Mouse (Mus musculus) neural tube, embryonic 13.5 days (tissue): ENCODE measurements around the gene Spata31d1b. TPM values are rescaled to one million over a fixed set of nuclear protein-coding genes. Genes with fewer than 3 reads are reported as not detected.

Experiments
- ATAC-seq: fragments of 200-750 bp; cut with Nextera tagmentation; 2 replicates; pipeline ENCODE4 v1.8.0; 2017; ENCODE audit warnings: low read depth, mild to moderate bottlenecking, moderate TSS enrichment, moderate library complexity
- H3K27ac ChIP-seq: fragments of 300-500 bp; sonication (generic); replicated peaks from 2 replicates; pipeline ENCODE4 v1.5.1; 2015; ENCODE audit warnings: moderate library complexity, mild to moderate bottlenecking, inconsistent platforms
- H3K27me3 ChIP-seq: fragments of 300-500 bp; sonication (generic); 2 replicates; pipeline ENCODE4 v1.6.1; 2015; ENCODE audit warnings: mild to moderate bottlenecking, inconsistent platforms
- H3K36me3 ChIP-seq: fragments of 300-500 bp; sonication (generic); 2 replicates; pipeline ENCODE4 v1.6.1; 2015; ENCODE audit warnings: mild to moderate bottlenecking, inconsistent platforms
- H3K4me1 ChIP-seq: fragments of 300-500 bp; sonication (generic); replicated peaks from 2 replicates; pipeline ENCODE4 v1.6.1; 2015; ENCODE audit warnings: inconsistent platforms
- H3K4me2 ChIP-seq: fragments of 300-500 bp; sonication (generic); 2 replicates; pipeline ENCODE4 v1.6.1; 2015; ENCODE audit warnings: inconsistent platforms, mild to moderate bottlenecking, moderate library complexity
- H3K4me3 ChIP-seq: fragments of 300-500 bp; sonication (generic); 2 replicates; pipeline ENCODE4 v1.5.1; 2015; ENCODE audit warnings: mild to moderate bottlenecking, inconsistent platforms
- H3K9ac ChIP-seq: fragments of 300-500 bp; sonication (generic); 2 replicates; pipeline ENCODE4 v1.6.1; 2015; ENCODE audit warnings: moderate library complexity, mild to moderate bottlenecking, inconsistent platforms
- H3K9me3 ChIP-seq: fragments of 300-500 bp; sonication (generic); 2 replicates; pipeline ENCODE4 v1.6.1; 2016; ENCODE audit warnings: inconsistent platforms
- whole genome bisulfite sequencing: fragments of 180-500 bp; shearing (Covaris S2); methylation state at CpG from one replicate; pipeline ENCODE4 v1.1.7; 2015; 5-methylcytosine and 5-hydroxymethylcytosine counted together
- polyA plus RNA-seq: library from polyadenylated mRNA; unstranded; fragments of >200 nt; fragmentation: Nextera tagmentation; extraction: Ambion mirVana; gene quantifications from 2 replicates; pipeline ENCODE4 v1.2.1, GENCODE M21; 2015

Gene Spata31d1b
- polyA plus RNA-seq, 1 experiment from 2014 or later, result not detected

- Histone ChIP-seq H3K27me3 (no peaks in the 10 kb centered on the region), H3K9me3 (no peaks in the 10 kb centered on the region), H3K36me3 (no peaks in the 10 kb centered on the region), H3K4me1 (peaks cover 27% of the 10 kb centered on the region), H3K4me3 (peak overlapping the region; percentile 80; the same call in 1 of the 2 replicates), H3K9ac (no peak overlapping the region), H3K4me2 (no peak overlapping the region), H3K27ac (no peak overlapping the region)
- no peak for ATAC-seq
- 73% methylated on average over 12 of the region's 12 CpGs for WGBS
These were observed 35.5 kb upstream of the Spata31d1b start for GRCm38 (mm10) chr13:59676316-59677229.

- no peak overlapping the region for H3K4me3 ChIP-seq
- H3K36me3 ChIP-seq, result no peaks in the 10 kb centered on the region
- no peak for ATAC-seq
- no peak overlapping the region for H3K27ac ChIP-seq
- H3K4me2 ChIP-seq, result no peak overlapping the region
- H3K9ac ChIP-seq, result no peak overlapping the region
- no peaks in the 10 kb centered on the region for H3K27me3 ChIP-seq
- 52% methylated on average over 4 of the region's 4 CpGs for WGBS
- H3K4me1 ChIP-seq, result peaks cover 6% of the 10 kb centered on the region
- no peaks in the 10 kb centered on the region for H3K9me3 ChIP-seq
These were observed 32.8 kb upstream of the Spata31d1b start for GRCm38 (mm10) chr13:59679306-59679705.

- Histone ChIP-seq H3K4me2 (no peak overlapping the region), H3K4me1 (0 out of 2 replicates have a peak, but pooled peaks cover under 1% of the 10 kb centered on the region), H3K36me3 (no peaks in the 10 kb centered on the region), H3K27me3 (no peaks in the 10 kb centered on the region), H3K27ac (no peak overlapping the region), H3K9ac (no peak overlapping the region), H3K4me3 (no peak overlapping the region), H3K9me3 (no peaks in the 10 kb centered on the region)
- 76% methylated on average over 4 of the region's 4 CpGs for WGBS
- ATAC-seq, result no peak
These were observed 32.2 kb upstream of the Spata31d1b start for GRCm38 (mm10) chr13:59679908-59680307.

GRCm38 (mm10) chr13:59682629-59683028 is 29.5 kb upstream of the Spata31d1b start:
- no peak for ATAC-seq
- no peaks in the 10 kb centered on the region for H3K36me3 ChIP-seq
- no peak overlapping the region for H3K9ac ChIP-seq
- H3K27me3 ChIP-seq, result no peaks in the 10 kb centered on the region
- no peaks in the 10 kb centered on the region for H3K4me1 ChIP-seq
- no peak overlapping the region for H3K27ac ChIP-seq
- 38% methylated on average over 7 of the region's 7 CpGs for WGBS
- no peaks in the 10 kb centered on the region for H3K9me3 ChIP-seq
- no peak overlapping the region for H3K4me2 ChIP-seq
- no peak overlapping the region for H3K4me3 ChIP-seq

- Histone ChIP-seq H3K27me3 (no peaks in the 10 kb centered on the region), H3K4me3 (no peak overlapping the region), H3K36me3 (no peaks in the 10 kb centered on the region), H3K4me2 (no peak overlapping the region), H3K9ac (no peak overlapping the region), H3K9me3 (no peaks in the 10 kb centered on the region), H3K27ac (no peak overlapping the region), H3K4me1 (no peaks in the 10 kb centered on the region)
- no peak for ATAC-seq
- 93% methylated on average over 3 of the region's 3 CpGs for WGBS
These were observed 26.8 kb upstream of the Spata31d1b start for GRCm38 (mm10) chr13:59685236-59685635.

- Histone ChIP-seq H3K4me2 (no peak overlapping the region), H3K9ac (no peak overlapping the region), H3K27me3 (no peaks in the 10 kb centered on the region), H3K36me3 (no peaks in the 10 kb centered on the region), H3K4me3 (no peak overlapping the region), H3K9me3 (no peaks in the 10 kb centered on the region), H3K4me1 (no peaks in the 10 kb centered on the region), H3K27ac (no peak overlapping the region)
- no peak for ATAC-seq
- 72% methylated on average over 13 of the region's 13 CpGs for WGBS
These were observed 23.7 kb upstream of the Spata31d1b start for GRCm38 (mm10) chr13:59688338-59688770.

GRCm38 (mm10) chr13:59689313-59689712 is 22.8 kb upstream of the Spata31d1b start:
- H3K27me3 ChIP-seq, result no peaks in the 10 kb centered on the region
- no peak overlapping the region for H3K4me3 ChIP-seq
- no peak overlapping the region for H3K27ac ChIP-seq
- WGBS, result 88% methylated on average over 9 of the region's 9 CpGs
- no peaks in the 10 kb centered on the region for H3K9me3 ChIP-seq
- H3K4me1 ChIP-seq, result no peaks in the 10 kb centered on the region
- H3K9ac ChIP-seq, result no peak overlapping the region
- H3K4me2 ChIP-seq, result no peak overlapping the region
- ATAC-seq, result no peak
- H3K36me3 ChIP-seq, result no peaks in the 10 kb centered on the region

GRCm38 (mm10) chr13:59689843-59690242 is 22.2 kb upstream of the Spata31d1b start:
- Histone ChIP-seq H3K36me3 (no peaks in the 10 kb centered on the region), H3K4me3 (no peak overlapping the region), H3K27me3 (no peaks in the 10 kb centered on the region), H3K9ac (no peak overlapping the region), H3K9me3 (peaks cover 3% of the 10 kb centered on the region; the same call in 1 of the 2 replicates), H3K27ac (no peak overlapping the region), H3K4me2 (no peak overlapping the region), H3K4me1 (no peaks in the 10 kb centered on the region)
- ATAC-seq, result no peak
- 92% methylated on average over 3 of the region's 3 CpGs for WGBS

- H3K4me2 ChIP-seq, result no peak overlapping the region
- no peak overlapping the region for H3K9ac ChIP-seq
- H3K9me3 ChIP-seq, result peaks cover 3% of the 10 kb centered on the region; the same call in 1 of the 2 replicates
- no peak overlapping the region for H3K4me3 ChIP-seq
- H3K27ac ChIP-seq, result no peak overlapping the region
- no peak for ATAC-seq
- H3K27me3 ChIP-seq, result no peaks in the 10 kb centered on the region
- H3K4me1 ChIP-seq, result no peaks in the 10 kb centered on the region
- 76% methylated on average over 7 of the region's 7 CpGs for WGBS
- H3K36me3 ChIP-seq, result no peaks in the 10 kb centered on the region
These were observed 21.5 kb upstream of the Spata31d1b start for GRCm38 (mm10) chr13:59690576-59690975.

GRCm38 (mm10) chr13:59691478-59691877 is 20.6 kb upstream of the Spata31d1b start:
- 29% methylated on average over 10 of the region's 10 CpGs for whole genome bisulfite sequencing

GRCm38 (mm10) chr13:59694008-59694407 is 18.1 kb upstream of the Spata31d1b start, which contains the start of gene 4921517D22Rik:
Gene 4921517D22Rik, minus strand, starts transcription at chr13:59694108.
- H3K9me3 ChIP-seq, result peaks cover 3% of the 10 kb centered on the region; the same call in 1 of the 2 replicates
- H3K27me3 ChIP-seq, result no peaks in the 10 kb centered on the region
- no peak for ATAC-seq
- 92% methylated on average over 3 of the region's 3 CpGs for WGBS
- H3K27ac ChIP-seq, result no peak within 1 kb of the TSS
- no peak within 1 kb of the TSS for H3K4me3 ChIP-seq
- H3K4me1 ChIP-seq, result no peaks in the 10 kb centered on the region
- H3K36me3 ChIP-seq, result no peaks in the 10 kb centered on the region
- H3K4me2 ChIP-seq, result no peak within 1 kb of the TSS
- no peak within 1 kb of the TSS for H3K9ac ChIP-seq

More at GRCm38 (mm10) chr13:59691478-59691877, 20.6 kb upstream of the Spata31d1b start:
- Histone ChIP-seq H3K9me3 (peaks cover 3% of the 10 kb centered on the region; the same call in 1 of the 2 replicates), H3K27me3 (no peaks in the 10 kb centered on the region), H3K4me1 (no peaks in the 10 kb centered on the region), H3K27ac (no peak overlapping the region), H3K9ac (no peak overlapping the region), H3K4me3 (no peak overlapping the region), H3K4me2 (no peak overlapping the region), H3K36me3 (no peaks in the 10 kb centered on the region)
- ATAC-seq, result no peak

GRCm38 (mm10) chr13:59695781-59696180 is 16.3 kb upstream of the Spata31d1b start:
- Histone ChIP-seq H3K4me1 (no peaks in the 10 kb centered on the region), H3K27me3 (no peaks in the 10 kb centered on the region), H3K27ac (no peak overlapping the region), H3K9me3 (peaks cover 3% of the 10 kb centered on the region; the same call in 1 of the 2 replicates), H3K4me2 (no peak overlapping the region), H3K36me3 (no peaks in the 10 kb centered on the region), H3K9ac (no peak overlapping the region), H3K4me3 (no peak overlapping the region)
- ATAC-seq, result no peak
- WGBS, result 88% methylated on average over 7 of the region's 7 CpGs
